Mouse (Mus musculus): ENCODE measurements around the gene Spata46.

DNA sequence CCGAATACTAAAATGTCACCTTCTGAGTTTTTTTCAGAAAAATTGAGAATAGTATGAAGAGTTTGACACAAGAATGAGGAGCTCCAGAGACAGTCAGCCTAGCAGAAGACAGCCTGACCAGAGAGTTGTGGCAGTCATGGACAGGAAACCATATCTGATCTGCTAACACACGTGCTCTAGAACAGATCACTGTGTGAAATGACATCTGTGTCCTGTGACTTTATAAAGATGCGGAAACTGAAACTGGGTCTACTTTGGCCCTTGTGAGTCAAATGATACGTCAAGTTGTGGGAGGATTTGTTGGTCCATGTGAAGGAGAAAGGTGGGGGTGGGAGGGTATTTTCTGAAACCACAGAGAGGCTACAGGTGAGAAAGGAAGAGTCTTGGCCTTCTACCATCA, 37.9 kb upstream of the Spata46 start:
- no peak for TF ChIP-seq POLR2A (IDR thresholded peaks at IDR 0.05; ENCODE audit: low read depth, low read length)
- TF ChIP-seq POLR2AphosphoS2 (IDR thresholded peaks at IDR 0.05; ENCODE audit: low read depth, low read length) = no peak
- no peak for TF ChIP-seq JUND (conservative IDR thresholded peaks at IDR 0.05; ENCODE audit: low read depth, low read length)
- TF ChIP-seq EP300 (IDR thresholded peaks at IDR 0.05; ENCODE audit: low read length) = 0 out of 2 replicates have a peak, but pooled peaks have one; percentile 46
- TF ChIP-seq CTCF (conservative IDR thresholded peaks at IDR 0.05 in 1 of 2, IDR thresholded peaks at IDR 0.05 in 1 of 2; ENCODE audit: low read depth in 2 of 2, low read length in 2 of 2) = no peak
- TF ChIP-seq USF1 (IDR thresholded peaks at IDR 0.05; ENCODE audit: low read depth, low read length) = no peak
- no peak for TF ChIP-seq HCFC1 (IDR thresholded peaks at IDR 0.05; ENCODE audit: low read depth, low read length)
- no peak for TF ChIP-seq ZKSCAN1 (IDR thresholded peaks at IDR 0.05; ENCODE audit: borderline replicate concordance, low read depth, low read length)
- TF ChIP-seq BHLHE40 (IDR thresholded peaks at IDR 0.05; ENCODE audit: low read depth, low read length) = peak; percentile 92
- TF ChIP-seq PAX5 (IDR thresholded peaks at IDR 0.05; ENCODE audit: low read length) = no peak
- TF ChIP-seq TCF12 (IDR thresholded peaks at IDR 0.05; ENCODE audit: low read depth, low read length) = no peak
- no peak for TF ChIP-seq RAD21 (IDR thresholded peaks at IDR 0.05; ENCODE audit: low read depth, low read length)
- no peak for TF ChIP-seq CHD2 (IDR thresholded peaks at IDR 0.05; ENCODE audit: low read length)
- peak; percentile 77 for TF ChIP-seq MAX (IDR thresholded peaks at IDR 0.05; ENCODE audit: low read length)

Measured in CH12.LX (cell line).